Mouse (Mus musculus) bone marrow macrophage, adult 2 months (primary cell): ENCODE data around the gene Cerk.

Experiments
- CTCF ChIP-seq: IDR thresholded peaks from 2 replicates; pipeline ENCODE4 v1.5.1; 2012; ENCODE audit warnings: low read depth, mild to moderate bottlenecking, low read length, moderate library complexity
- POLR2A ChIP-seq: IDR thresholded peaks from 2 replicates; pipeline ENCODE4 v1.6.1; 2012; ENCODE audit warnings: mild to moderate bottlenecking, low read depth, low read length, borderline replicate concordance

DNA sequence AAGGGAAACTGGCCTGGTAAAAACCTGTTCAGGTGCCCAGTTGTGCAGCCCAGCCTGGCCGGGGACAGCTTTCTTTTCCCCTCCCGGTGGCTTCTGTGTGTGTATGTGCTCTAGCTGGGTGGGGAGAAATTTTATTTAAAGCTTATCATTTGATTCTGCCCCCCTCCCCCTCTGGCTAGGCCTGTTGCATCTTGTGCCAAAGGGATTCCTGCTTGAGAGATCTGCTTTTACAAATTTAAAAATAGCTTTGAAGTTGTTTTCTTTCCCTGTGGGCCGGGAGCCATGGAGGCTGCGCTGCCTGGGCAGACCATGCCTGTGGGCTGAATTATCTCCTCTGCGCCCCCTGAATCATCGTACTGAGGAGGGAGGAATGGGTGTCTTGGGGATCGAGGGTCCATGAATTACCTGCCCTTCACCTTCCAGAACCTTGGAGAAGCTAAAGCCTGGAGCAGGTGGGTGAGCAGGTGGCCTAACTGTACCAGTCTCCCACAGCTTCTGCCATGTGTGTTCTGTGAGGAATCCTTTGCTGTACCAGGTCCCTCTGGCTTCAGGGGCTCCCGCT lies 76.2 kb downstream of the Cerk start:
- TF ChIP-seq POLR2A (no peak), CTCF (no peak)
